Mouse (Mus musculus) CD8-positive naive resting alpha-beta T cell, adult 2 months (primary cell): Measurements from ENCODE around the gene Lyz2.
"Not testable (repeated sequence)": the region's sequence is repeated elsewhere in the genome, so short reads cannot be mapped to it uniquely, and the experiment has no call there.

Source experiments
- DNase-seq, 2 experiments: peaks; one replicate each; pipeline ENCODE4 v3.0.0; 2022; ENCODE audit warnings: low read depth in 2 of 2, low spot score in 2 of 2

The Lyz2 gene

DNA sequence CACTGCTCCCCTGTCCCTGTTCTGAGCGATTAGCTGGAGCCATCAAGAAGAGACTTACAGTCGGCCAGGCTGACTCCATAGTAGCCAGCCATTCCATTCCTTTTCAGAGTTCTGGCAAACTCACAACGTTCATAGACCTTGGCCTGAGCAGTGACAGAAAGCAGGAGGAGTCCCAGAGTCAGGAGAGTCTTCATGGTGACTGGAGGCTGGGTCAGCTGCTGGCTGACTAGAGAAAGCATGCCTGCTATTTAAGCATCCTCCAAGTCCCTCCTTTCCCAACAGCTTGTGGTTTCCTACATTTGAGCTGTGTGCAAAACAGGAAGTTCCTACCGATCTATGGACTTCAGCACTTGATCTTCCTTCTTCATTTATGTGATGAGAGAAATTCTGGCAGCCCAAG lies at the start of gene Lyz2:
TSS of gene Lyz2 (minus strand) at position 273 of the 400 bp plus-strand sequence.
- DNase-seq, result peak in 1 of 2 experiments; percentile 15

DNA sequence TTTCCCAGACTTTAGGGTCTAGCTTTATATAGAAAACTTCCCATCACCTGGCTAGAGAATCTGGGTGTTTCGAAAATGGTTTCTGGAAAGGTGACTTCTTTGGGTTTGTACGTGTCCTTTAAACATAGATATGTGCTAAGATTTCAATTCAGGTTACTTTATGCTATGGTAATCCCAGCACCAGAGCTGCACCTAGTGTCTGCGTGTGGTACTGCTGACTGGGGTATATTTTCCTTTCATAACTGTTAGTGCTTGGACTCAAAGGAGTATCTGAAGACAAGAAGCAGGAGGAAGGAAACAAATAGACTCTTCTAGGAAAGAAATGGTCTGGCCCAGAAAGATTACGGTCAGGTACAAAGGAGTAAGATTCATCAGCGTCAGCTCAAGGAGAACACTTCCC lies 48.4 kb upstream of the Lyz2 start:
- DNase-seq, result peak in 1 of 2 experiments; percentile 21

DNA sequence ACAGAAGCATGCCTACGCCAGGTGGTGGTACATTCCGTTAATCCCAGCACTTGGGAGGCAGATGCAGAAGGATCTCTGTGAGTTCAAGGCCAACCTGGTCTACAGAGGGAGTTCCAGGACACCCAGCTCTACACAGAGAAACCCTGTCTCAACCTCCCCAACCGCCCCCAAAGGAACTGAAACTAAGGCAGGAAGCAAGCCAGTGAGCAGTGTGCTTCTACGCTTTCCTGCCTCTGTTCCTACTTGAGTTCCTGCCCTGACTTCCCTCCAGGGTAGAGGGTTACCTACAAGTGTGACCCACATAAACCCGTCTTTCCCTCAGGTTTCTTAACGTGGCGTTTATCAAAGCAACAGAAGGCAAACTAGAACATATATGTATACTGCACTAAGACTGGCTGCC lies 41.7 kb upstream of the Lyz2 start:
- no peak for DNase-seq

GRCm38 (mm10) chr10:117322630-117323029 lies 40.5 kb upstream of the Lyz2 start:
- DNase-seq, result no peak

DNA sequence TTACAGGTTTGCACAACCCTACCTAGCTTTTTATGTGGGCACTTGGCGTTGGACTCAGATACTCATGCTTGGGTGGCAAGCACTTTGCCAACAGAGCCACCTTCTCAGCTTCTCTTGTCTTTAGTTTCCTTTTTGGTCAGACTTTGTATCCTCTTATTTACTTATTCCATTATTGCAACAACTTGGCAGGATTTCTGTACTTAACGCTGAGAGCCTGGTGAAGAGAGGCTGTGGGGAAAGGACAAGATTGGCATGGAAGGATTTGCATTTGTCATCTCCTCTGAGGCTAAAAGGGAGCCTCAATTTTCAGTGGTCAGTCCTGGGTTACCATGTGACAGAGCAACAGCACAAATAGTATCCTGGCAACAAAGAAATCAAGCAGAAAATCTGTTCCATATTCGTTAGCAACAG lies 38.5 kb upstream of the Lyz2 start:
- no peak for DNase-seq

- DNase-seq, result no peak
Observed at GRCm38 (mm10) chr10:117316391-117316790, 34.3 kb upstream of the Lyz2 start.

GRCm38 (mm10) chr10:117313133-117313532 lies 31.0 kb upstream of the Lyz2 start:
- no peak for DNase-seq

GRCm38 (mm10) chr10:117312168-117312567 lies 30.0 kb upstream of the Lyz2 start:
- DNase-seq, result no peak

GRCm38 (mm10) chr10:117304371-117304770 lies 22.2 kb upstream of the Lyz2 start:
- no peak for DNase-seq

DNA sequence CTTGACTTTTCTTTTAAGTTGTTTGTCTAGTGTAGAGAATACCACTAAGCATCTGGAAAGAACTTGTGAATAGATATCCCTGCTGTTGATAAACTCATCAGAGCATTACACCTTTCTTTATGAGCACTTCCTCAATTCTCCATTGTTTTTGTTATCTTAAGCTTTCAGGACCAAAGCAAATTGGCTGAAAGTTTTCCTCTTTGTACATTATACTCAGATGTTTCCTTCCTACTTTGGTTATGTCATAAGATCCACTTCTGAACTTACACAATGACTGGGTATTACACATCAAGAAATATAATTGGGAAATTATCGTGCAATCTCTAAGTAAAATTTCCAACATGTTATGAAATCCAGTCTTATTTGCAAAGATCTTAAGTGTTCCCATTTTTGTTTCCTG lies 19.6 kb upstream of the Lyz2 start:
- no peak for DNase-seq

DNA sequence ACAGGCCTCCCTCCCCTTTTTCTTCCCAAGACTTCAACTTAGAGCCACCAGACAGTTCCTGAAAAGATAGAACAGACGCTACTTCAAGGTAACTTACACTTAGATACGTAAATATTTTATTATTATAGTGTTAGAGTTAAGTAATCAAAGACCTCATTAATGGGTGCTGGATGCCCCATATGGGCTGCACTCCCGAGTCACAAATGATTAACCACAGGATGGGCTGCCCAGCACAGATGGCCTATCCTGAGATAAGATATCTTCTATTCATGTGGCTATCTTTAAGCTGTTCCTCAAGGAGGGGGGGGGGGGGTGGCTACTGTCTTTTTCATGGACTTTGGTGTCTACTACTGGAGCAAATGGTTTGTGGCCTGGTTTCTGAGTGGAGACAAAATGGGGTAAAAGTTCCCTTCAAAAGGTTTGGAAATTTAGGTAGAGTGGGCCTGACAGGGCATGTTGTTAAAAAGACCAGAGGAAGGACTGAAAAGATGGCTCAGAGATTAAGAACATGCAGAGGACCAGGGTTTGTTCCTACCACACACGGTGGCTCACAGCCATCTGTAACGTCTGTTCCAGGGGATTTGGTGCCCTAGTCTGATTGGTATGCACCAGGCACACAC lies 17.9 kb upstream of the Lyz2 start:
- no peak for DNase-seq

- DNase-seq, result no peak
Observed at GRCm38 (mm10) chr10:117299106-117299505, 17.0 kb upstream of the Lyz2 start.

DNA sequence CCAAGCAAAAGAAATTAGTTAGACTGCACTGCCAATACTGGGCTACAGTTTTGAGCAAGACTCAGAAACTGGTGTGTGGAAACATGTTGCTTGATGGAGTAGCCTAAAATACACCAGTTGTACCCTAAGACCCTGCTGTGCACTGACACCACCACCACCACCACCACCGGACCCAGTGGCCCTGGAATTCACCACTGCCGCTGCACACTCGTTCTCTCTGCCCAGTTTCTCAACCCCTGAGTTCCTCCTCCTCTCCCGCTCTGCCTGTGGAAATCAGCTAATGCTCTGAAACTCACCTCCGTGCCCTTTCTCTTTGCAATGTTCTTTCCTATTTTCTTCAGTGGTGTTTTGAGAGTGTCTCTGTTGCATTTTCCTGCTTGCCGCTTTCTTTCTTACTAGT lies 16.2 kb upstream of the Lyz2 start:
- DNase-seq, result no peak

GRCm38 (mm10) chr10:117292671-117293070 lies 10.6 kb upstream of the Lyz2 start, which contains the start of gene Lyz1:
Gene Lyz1 (minus strand): TSS chr10:117292868.
- DNase-seq, result no peak

DNA sequence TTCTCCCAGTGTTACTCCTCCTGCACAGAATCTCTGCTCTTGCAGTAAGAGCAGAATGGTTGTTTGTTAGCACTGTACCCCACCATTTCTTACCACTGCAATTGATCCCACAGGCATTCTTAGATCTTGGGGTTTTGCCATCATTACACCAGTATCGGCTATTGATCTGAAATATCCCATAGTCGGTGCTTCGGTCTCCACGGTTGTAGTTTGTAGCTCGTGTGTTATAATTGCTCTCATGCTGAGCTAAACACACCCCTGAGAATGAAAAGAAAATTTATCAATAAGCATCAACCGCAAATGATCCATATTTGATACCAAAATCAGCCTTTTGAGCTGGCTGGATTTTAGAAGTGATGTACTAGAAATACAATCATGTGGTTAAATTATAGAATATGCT lies 8.8 kb upstream of the Lyz2 start:
- DNase-seq, result not testable (repeated sequence)

DNA sequence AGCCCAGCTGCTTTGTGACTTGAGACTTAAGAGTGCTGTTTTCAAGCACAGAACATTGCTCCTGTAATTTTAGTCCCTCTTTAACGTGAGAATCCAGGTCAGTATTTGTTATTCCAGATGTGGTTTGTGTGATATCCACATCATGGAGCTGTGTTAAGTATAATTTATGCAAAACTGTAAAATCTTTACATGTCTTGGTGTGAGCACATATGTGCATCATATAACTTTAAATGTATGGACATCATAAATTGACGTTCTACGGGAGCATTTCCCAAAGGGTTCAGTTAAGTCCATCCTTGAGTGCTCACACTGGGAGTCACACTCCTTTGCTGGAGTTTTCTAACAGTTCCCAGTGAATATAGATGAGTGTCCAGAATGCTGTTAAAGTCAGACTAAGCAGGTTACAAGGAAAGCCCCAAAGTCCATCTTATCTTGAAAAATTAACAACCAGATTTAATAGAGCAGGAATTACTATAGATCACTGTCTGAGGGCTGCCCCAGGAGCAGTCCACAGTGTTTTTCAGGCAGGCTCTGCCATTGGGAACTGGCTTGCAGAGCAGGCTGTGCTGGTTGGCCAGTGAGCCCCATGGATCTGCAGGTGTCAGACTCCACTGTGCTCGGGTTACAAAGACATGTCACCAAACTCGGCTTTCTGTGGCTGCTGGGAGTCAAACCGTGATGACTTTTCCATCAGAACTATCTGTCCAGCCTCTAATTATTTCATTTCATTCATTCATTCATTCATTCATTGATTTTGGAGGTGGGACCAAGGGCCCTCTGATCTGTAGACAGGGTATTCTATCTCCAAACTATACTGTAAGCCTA lies 8.1 kb upstream of the Lyz2 start:
- DNase-seq, result no peak

- DNase-seq, result not testable (repeated sequence)
Observed at GRCm38 (mm10) chr10:117289034-117289505, 6.9 kb upstream of the Lyz2 start.

- DNase-seq, result no peak
Observed at GRCm38 (mm10) chr10:117288197-117289033, 6.3 kb upstream of the Lyz2 start.

DNA sequence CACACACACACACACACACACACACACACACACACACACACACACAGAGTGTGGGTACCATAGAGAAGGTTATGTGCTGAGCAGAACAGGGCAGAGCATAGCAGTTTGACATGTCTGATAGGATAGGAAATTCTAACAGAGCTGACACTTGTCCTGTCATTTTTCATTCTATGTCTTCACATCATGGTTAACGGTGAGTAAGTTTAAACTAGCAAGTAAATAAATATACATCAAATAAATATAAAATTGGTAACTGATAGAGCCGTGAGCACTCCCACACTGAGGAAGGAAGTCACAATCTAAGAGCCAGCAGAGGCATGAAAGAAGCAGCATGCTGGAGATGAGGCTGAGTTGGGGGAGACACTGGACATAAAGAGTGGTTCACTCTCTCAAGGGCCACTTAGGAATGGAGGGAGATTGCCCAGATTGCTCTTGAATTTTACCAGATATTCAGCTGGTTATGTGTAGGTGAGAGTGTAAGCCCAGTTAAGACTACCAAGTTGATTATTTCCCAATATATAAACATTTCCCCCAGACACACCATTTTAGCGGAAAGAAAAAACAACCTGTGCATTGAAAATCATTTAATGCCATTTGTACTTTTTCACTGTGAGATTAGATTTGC lies 5.2 kb upstream of the Lyz2 start:
- no peak for DNase-seq

GRCm38 (mm10) chr10:117286366-117286970 lies 4.3 kb upstream of the Lyz2 start:
- no peak for DNase-seq

GRCm38 (mm10) chr10:117285584-117285983 lies 3.5 kb upstream of the Lyz2 start:
- not testable (repeated sequence) for DNase-seq
